Mouse (Mus musculus): Measurements from ENCODE around the gene Dnah2. TPM values are rescaled to one million over a fixed set of nuclear protein-coding genes. Genes with fewer than 3 reads are reported as not detected.
A peak's percentile ranks its signal among the peaks of the same experiment; 100 is the strongest.

The Dnah2 gene
- polyA plus RNA-seq, 1 experiment from 2014 or later: 6.2 TPM

- Histone ChIP-seq H3K27me3 (replicated peaks; ENCODE audit: control insufficient read depth, insufficient read depth, low read length) (no peaks in the 10 kb centered on the region; the same call in 1 of the 2 replicates), H3K4me2 (ENCODE audit: low read depth, low read length) (no peak overlapping the region), H3K4me3 (ENCODE audit: low read depth, low read length) (no peak overlapping the region), H3K9ac (ENCODE audit: low read depth, low read length) (no peak overlapping the region), H3K4me1 (ENCODE audit: control insufficient read depth, insufficient read depth, low read length) (peaks cover 10% of the 10 kb centered on the region), H3K9me3 (ENCODE audit: control insufficient read depth, low read length) (no peaks in the 10 kb centered on the region), H3K36me3 (ENCODE audit: control insufficient read depth, insufficient read depth, low read length) (peaks cover 84% of the 10 kb centered on the region), H3K27ac (replicated peaks; ENCODE audit: low read depth, low read length) (no peak overlapping the region)
- no peak for DNase-seq (ENCODE audit: low spot score)
- ATAC-seq (ENCODE audit: low read depth): no peak
- 93% methylated on average over 10 of the region's 24 CpGs for WGBS
Observed at GRCm38 (mm10) chr11:69404595-69405396, 144.1 kb downstream of the Dnah2 start.

DNA sequence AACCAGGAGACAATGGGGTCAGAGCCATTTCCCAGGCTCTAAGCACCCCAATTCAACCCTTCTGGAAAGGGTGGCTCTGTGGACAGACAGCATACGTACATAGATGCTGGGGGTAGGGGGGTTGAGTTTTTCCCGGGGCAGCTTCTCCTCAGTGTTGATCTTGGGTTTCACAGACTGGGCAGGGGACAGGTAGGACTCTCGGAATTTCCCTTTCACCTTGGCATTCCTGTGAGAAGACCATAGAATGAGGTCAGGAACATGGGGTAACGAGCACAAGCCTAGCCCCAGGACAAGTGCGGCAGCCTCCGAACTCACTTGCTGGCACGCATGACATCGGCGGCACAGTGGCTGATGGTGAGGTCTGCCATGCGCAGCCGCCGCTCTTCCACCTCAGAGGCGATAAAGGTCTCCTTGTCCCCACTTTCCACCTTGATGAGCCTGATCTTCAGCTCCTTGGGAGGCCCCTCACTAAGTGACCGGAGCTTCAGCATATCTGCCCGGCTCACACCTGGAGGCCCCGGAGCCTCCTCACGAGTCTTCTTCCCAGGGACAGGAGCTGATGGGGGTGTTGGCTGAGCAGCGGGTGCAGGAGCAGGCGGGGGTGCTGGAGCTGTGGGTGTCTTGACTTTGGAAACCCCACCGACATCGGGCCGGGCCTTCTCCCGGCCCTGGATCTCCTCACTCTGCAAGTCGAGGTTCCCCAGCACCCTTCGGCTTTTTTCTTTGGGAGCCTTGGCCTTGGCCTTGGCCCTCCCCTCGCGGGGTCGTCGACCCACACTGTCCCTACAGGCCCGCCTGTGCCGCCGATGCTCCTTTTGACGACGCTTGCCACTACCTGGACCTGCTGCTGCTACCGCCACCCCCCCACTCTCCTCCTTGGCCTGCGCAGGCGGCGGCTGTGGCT lies 145.0 kb downstream of the Dnah2 start:
- ATAC-seq (ENCODE audit: low read depth): no peak
- Histone ChIP-seq H3K4me1 (ENCODE audit: control insufficient read depth, insufficient read depth, low read length) (peaks cover 8% of the 10 kb centered on the region), H3K36me3 (ENCODE audit: control insufficient read depth, insufficient read depth, low read length) (peaks cover 93% of the 10 kb centered on the region), H3K4me2 (ENCODE audit: low read depth, low read length) (no peak overlapping the region), H3K9ac (ENCODE audit: low read depth, low read length) (no peak overlapping the region), H3K9me3 (ENCODE audit: control insufficient read depth, low read length) (no peaks in the 10 kb centered on the region), H3K4me3 (ENCODE audit: low read depth, low read length) (no peak overlapping the region), H3K27me3 (replicated peaks; ENCODE audit: control insufficient read depth, insufficient read depth, low read length) (no peaks in the 10 kb centered on the region; the same call in 1 of the 2 replicates), H3K27ac (replicated peaks; ENCODE audit: low read depth, low read length) (no peak overlapping the region)
- no peak for DNase-seq (ENCODE audit: low spot score)
- 93% methylated on average over 32 of the region's 38 CpGs for WGBS

- H3K9me3 ChIP-seq (ENCODE audit: control insufficient read depth, low read length): no peaks in the 10 kb centered on the region
- H3K4me3 ChIP-seq (ENCODE audit: low read depth, low read length): no peak overlapping the region
- H3K27ac ChIP-seq (replicated peaks; ENCODE audit: low read depth, low read length): no peak overlapping the region
- no peak overlapping the region for H3K9ac ChIP-seq (ENCODE audit: low read depth, low read length)
- no peak for ATAC-seq (ENCODE audit: low read depth)
- no peaks in the 10 kb centered on the region; the same call in 1 of the 2 replicates for H3K27me3 ChIP-seq (replicated peaks; ENCODE audit: control insufficient read depth, insufficient read depth, low read length)
- H3K4me2 ChIP-seq (ENCODE audit: low read depth, low read length): no peak overlapping the region
- 84% methylated on average over 12 of the region's 12 CpGs for WGBS
- no peak for DNase-seq (ENCODE audit: low spot score)
- H3K36me3 ChIP-seq (ENCODE audit: control insufficient read depth, insufficient read depth, low read length): peaks cover 82% of the 10 kb centered on the region
- peaks cover 12% of the 10 kb centered on the region for H3K4me1 ChIP-seq (ENCODE audit: control insufficient read depth, insufficient read depth, low read length)
Observed at GRCm38 (mm10) chr11:69401987-69402386, 146.9 kb downstream of the Dnah2 start.

- no peak overlapping the region for H3K9ac ChIP-seq (ENCODE audit: low read depth, low read length)
- no peaks in the 10 kb centered on the region for H3K9me3 ChIP-seq (ENCODE audit: control insufficient read depth, low read length)
- no peaks in the 10 kb centered on the region; the same call in 1 of the 2 replicates for H3K27me3 ChIP-seq (replicated peaks; ENCODE audit: control insufficient read depth, insufficient read depth, low read length)
- H3K4me1 ChIP-seq (ENCODE audit: control insufficient read depth, insufficient read depth, low read length): peaks cover 18% of the 10 kb centered on the region
- DNase-seq (ENCODE audit: low spot score) (peak; percentile 97), ATAC-seq (ENCODE audit: low read depth) (peak; percentile 81)
- no peak overlapping the region for H3K4me3 ChIP-seq (ENCODE audit: low read depth, low read length)
- WGBS: 23% methylated on average over 21 of the region's 22 CpGs
- H3K27ac ChIP-seq (replicated peaks; ENCODE audit: low read depth, low read length): no peak overlapping the region
- peaks cover 75% of the 10 kb centered on the region for H3K36me3 ChIP-seq (ENCODE audit: control insufficient read depth, insufficient read depth, low read length)
- no peak overlapping the region for H3K4me2 ChIP-seq (ENCODE audit: low read depth, low read length)
Observed at GRCm38 (mm10) chr11:69401210-69401637, 147.7 kb downstream of the Dnah2 start.

GRCm38 (mm10) chr11:69400083-69400850 lies 148.6 kb downstream of the Dnah2 start:
- H3K36me3 ChIP-seq (ENCODE audit: control insufficient read depth, insufficient read depth, low read length): peaks cover 65% of the 10 kb centered on the region
- 0 out of 2 replicates have a peak overlapping the region, but pooled peaks have one; percentile 1 for H3K4me3 ChIP-seq (ENCODE audit: low read depth, low read length)
- no peak overlapping the region for H3K27ac ChIP-seq (replicated peaks; ENCODE audit: low read depth, low read length)
- peaks cover 18% of the 10 kb centered on the region for H3K4me1 ChIP-seq (ENCODE audit: control insufficient read depth, insufficient read depth, low read length)
- WGBS: 82% methylated on average over 25 of the region's 25 CpGs
- 0 out of 2 replicates have a peak overlapping the region, but pooled peaks have one; percentile 25 for H3K9ac ChIP-seq (ENCODE audit: low read depth, low read length)
- H3K4me2 ChIP-seq (ENCODE audit: low read depth, low read length): no peak overlapping the region
- ATAC-seq (ENCODE audit: low read depth) (no peak), DNase-seq (ENCODE audit: low spot score) (no peak)
- no peaks in the 10 kb centered on the region; the same call in 1 of the 2 replicates for H3K27me3 ChIP-seq (replicated peaks; ENCODE audit: control insufficient read depth, insufficient read depth, low read length)
- no peaks in the 10 kb centered on the region for H3K9me3 ChIP-seq (ENCODE audit: control insufficient read depth, low read length)

GRCm38 (mm10) chr11:69399201-69400082 lies 149.5 kb downstream of the Dnah2 start:
- WGBS: 25% methylated on average over 41 of the region's 66 CpGs
- no peak overlapping the region for H3K27ac ChIP-seq (replicated peaks; ENCODE audit: low read depth, low read length)

DNA sequence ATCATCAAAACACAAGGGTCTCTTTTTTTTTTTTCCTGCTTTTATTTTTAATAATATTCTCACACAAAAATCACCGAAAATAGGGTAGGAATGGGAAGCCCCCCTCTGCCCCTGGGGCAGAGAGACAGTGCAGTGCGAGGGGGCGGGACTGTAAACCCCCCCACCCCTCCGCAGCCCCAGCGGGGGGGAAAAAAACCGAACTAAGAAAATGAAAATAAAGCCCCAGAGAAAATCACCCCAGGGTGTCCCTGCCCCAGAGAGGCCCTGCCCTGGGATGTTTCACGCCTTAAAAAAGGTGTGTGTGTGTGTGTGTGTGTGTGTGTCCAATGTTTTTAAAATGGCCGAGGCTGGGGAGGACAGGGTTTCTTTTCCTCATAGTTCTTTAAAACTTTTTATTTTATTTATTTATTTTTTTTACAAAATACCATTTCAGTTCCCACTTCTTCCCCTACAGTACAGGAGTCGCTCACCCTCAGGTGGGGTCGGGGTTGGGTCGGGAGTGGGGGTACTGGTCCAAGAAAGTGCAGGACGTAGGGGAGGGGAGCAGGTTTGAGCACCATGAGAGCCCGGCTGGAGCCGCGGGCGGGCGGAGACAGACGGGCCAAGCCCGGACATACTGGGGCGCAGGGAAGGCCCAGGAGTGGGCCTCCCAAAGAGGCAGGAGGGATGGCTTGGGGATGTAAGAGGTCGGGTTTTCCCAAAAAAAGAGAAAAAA lies 150.3 kb downstream of the Dnah2 start:
- Histone ChIP-seq H3K4me1 (ENCODE audit: control insufficient read depth, insufficient read depth, low read length) (peaks cover 18% of the 10 kb centered on the region), H3K36me3 (ENCODE audit: control insufficient read depth, insufficient read depth, low read length) (peaks cover 49% of the 10 kb centered on the region), H3K27me3 (replicated peaks; ENCODE audit: control insufficient read depth, insufficient read depth, low read length) (no peaks in the 10 kb centered on the region; the same call in 1 of the 2 replicates), H3K9ac (ENCODE audit: low read depth, low read length) (peak overlapping the region; percentile 51), H3K4me3 (ENCODE audit: low read depth, low read length) (peak overlapping the region; percentile 55; the same call in 1 of the 2 replicates), H3K27ac (replicated peaks; ENCODE audit: low read depth, low read length) (peak overlapping the region; percentile 94; the same call in 1 of the 2 replicates), H3K9me3 (ENCODE audit: control insufficient read depth, low read length) (no peaks in the 10 kb centered on the region), H3K4me2 (ENCODE audit: low read depth, low read length) (peak overlapping the region; percentile 61)
- no peak for DNase-seq (ENCODE audit: low spot score)
- ATAC-seq (ENCODE audit: low read depth): no peak
- 29% methylated on average over 21 of the region's 21 CpGs for WGBS

More at GRCm38 (mm10) chr11:69399201-69400082, 149.5 kb downstream of the Dnah2 start:
- H3K4me2 ChIP-seq (ENCODE audit: low read depth, low read length): peak overlapping the region; percentile 26
- peaks cover 18% of the 10 kb centered on the region for H3K4me1 ChIP-seq (ENCODE audit: control insufficient read depth, insufficient read depth, low read length)
- H3K9me3 ChIP-seq (ENCODE audit: control insufficient read depth, low read length): no peaks in the 10 kb centered on the region
- H3K9ac ChIP-seq (ENCODE audit: low read depth, low read length): peak overlapping the region; percentile 25; the same call in 1 of the 2 replicates
- 0 out of 2 replicates have a peak overlapping the region, but pooled peaks have one; percentile 1 for H3K4me3 ChIP-seq (ENCODE audit: low read depth, low read length)
- H3K36me3 ChIP-seq (ENCODE audit: control insufficient read depth, insufficient read depth, low read length): peaks cover 57% of the 10 kb centered on the region
- H3K27me3 ChIP-seq (replicated peaks; ENCODE audit: control insufficient read depth, insufficient read depth, low read length): no peaks in the 10 kb centered on the region; the same call in 1 of the 2 replicates
- DNase-seq (ENCODE audit: low spot score) (no peak), ATAC-seq (ENCODE audit: low read depth) (no peak)
